Mouse (Mus musculus): ENCODE data around the gene Rftn1. TPM values are rescaled to one million over a fixed set of nuclear protein-coding genes. Genes with fewer than 3 reads are reported as not detected.
"Not testable (repeated sequence)": the region's sequence is repeated elsewhere in the genome, so short reads cannot be mapped to it uniquely, and the experiment has no call there.

Gene Rftn1
- total RNA-seq, 2 experiments from 2014 or later, result 16.3 to 22.7 TPM

- no peak for DNase-seq
Observed at GRCm38 (mm10) chr17:50127045-50127813, 63.2 kb downstream of the Rftn1 start.

- no peak for DNase-seq
Observed at GRCm38 (mm10) chr17:50126545-50126944, 63.9 kb downstream of the Rftn1 start.

GRCm38 (mm10) chr17:50125900-50126299 is 64.6 kb downstream of the Rftn1 start:
- DNase-seq, result no peak

- no peak for DNase-seq
Observed at GRCm38 (mm10) chr17:50125245-50125798, 65.2 kb downstream of the Rftn1 start.

- DNase-seq, result no peak
Observed at GRCm38 (mm10) chr17:50124708-50125107, 65.8 kb downstream of the Rftn1 start.

- DNase-seq, result no peak
Observed at GRCm38 (mm10) chr17:50122555-50122954, 67.9 kb downstream of the Rftn1 start.

GRCm38 (mm10) chr17:50120098-50120497 is 70.4 kb downstream of the Rftn1 start:
- no peak for DNase-seq

GRCm38 (mm10) chr17:50117461-50117860 is 73.0 kb downstream of the Rftn1 start:
- no peak for DNase-seq

- DNase-seq, result no peak
Observed at GRCm38 (mm10) chr17:50116980-50117379, 73.5 kb downstream of the Rftn1 start.

- not testable (repeated sequence) for DNase-seq
Observed at GRCm38 (mm10) chr17:50116401-50116800, 74.1 kb downstream of the Rftn1 start.

GRCm38 (mm10) chr17:50115716-50116115 is 74.8 kb downstream of the Rftn1 start:
- DNase-seq, result not testable (repeated sequence)

- DNase-seq, result no peak
Observed at GRCm38 (mm10) chr17:50114659-50115058, 75.8 kb downstream of the Rftn1 start.

- DNase-seq, result no peak
Observed at GRCm38 (mm10) chr17:50110650-50111415, 79.6 kb downstream of the Rftn1 start.

- DNase-seq, result no peak
Observed at GRCm38 (mm10) chr17:50106811-50107210, 83.7 kb downstream of the Rftn1 start.

GRCm38 (mm10) chr17:50104131-50104530 is 86.3 kb downstream of the Rftn1 start:
- no peak for DNase-seq

GRCm38 (mm10) chr17:50101416-50101815 is 89.1 kb downstream of the Rftn1 start:
- DNase-seq, result no peak

GRCm38 (mm10) chr17:50100070-50100469 is 90.4 kb downstream of the Rftn1 start:
- DNase-seq, result no peak

- DNase-seq, result no peak
Observed at GRCm38 (mm10) chr17:50099378-50099777, 91.1 kb downstream of the Rftn1 start.

- DNase-seq, result no peak
Observed at GRCm38 (mm10) chr17:50098297-50098696, 92.2 kb downstream of the Rftn1 start.

- no peak for DNase-seq
Observed at GRCm38 (mm10) chr17:50097831-50098230, 92.6 kb downstream of the Rftn1 start.

- DNase-seq, result no peak
Observed at GRCm38 (mm10) chr17:50096305-50096704, 94.2 kb downstream of the Rftn1 start.

- DNase-seq, result no peak
Observed at GRCm38 (mm10) chr17:50094596-50094995, 95.9 kb downstream of the Rftn1 start.

- no peak for DNase-seq
Observed at GRCm38 (mm10) chr17:50094077-50094476, 96.4 kb downstream of the Rftn1 start.

Data from adrenal gland, postnatal 10 days (tissue).